Mouse (Mus musculus) embryonic stem cell, embryonic (primary cell): ENCODE measurements around the gene Dmrtc1c1.
"Not testable (repeated sequence)": the region's sequence is repeated elsewhere in the genome, so short reads cannot be mapped to it uniquely, and the experiment has no call there.

Experiments
- CTCF ChIA-PET, 4 experiments: fragments of 300-600 bp in 2 of 4; fragments of 350-600 bp in 2 of 4; sonication (Branson Sonifier 250); formaldehyde crosslinking; loops; one replicate each; lab custom pipeline; 2022; ENCODE audit warnings: inconsistent platforms in 2 of 4; lab: Charles Lee
- POLR2A ChIA-PET, 4 experiments: fragments of 300-600 bp in 2 of 4; fragments of 350-600 bp in 2 of 4; sonication (Branson Sonifier 250); formaldehyde crosslinking; loops; one replicate each; lab custom pipeline; 2022; ENCODE audit warnings: antibody characterized with exemption in 4 of 4, inconsistent platforms in 1 of 4; lab: Charles Lee

Dmrtc1c1 gene

DNA sequence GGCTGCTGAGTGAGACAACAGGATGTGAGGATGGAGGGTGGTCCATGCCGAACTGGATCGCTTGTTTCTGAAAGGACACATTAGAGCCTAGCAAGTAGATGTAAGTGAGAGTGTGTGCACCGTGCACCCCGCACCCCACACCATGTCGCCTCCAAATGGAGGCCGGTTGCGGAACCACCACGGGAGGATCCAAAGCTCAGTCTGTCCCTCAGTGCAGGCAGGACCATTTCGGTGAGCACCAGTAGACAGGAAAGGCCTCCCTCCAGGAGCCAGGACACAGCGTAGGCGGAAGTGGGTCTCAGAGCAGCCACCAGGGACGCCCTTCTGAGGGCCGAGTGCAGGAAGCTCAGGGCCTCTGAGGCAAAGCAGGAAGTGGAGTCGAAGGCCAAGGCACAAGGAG is at the start of gene Dmrtc1c1:
Gene Dmrtc1c1 (plus strand): TSS at position 301 of the 400 bp plus-strand sequence.
- CTCF ChIA-PET, POLR2A ChIA-PET: not testable (repeated sequence)

- ChIA-PET POLR2A (no interaction called here), CTCF (interaction anchor here in 1 of 4 experiments (0.5 kb wide), 1 partner anchor 71 kb away, joined by 3 read pairs; no protein-coding TSS in a partner anchor)
Observed at GRCm38 (mm10) chrX:102765878-102766277, 36.9 kb upstream of the Dmrtc1c1 start.

DNA sequence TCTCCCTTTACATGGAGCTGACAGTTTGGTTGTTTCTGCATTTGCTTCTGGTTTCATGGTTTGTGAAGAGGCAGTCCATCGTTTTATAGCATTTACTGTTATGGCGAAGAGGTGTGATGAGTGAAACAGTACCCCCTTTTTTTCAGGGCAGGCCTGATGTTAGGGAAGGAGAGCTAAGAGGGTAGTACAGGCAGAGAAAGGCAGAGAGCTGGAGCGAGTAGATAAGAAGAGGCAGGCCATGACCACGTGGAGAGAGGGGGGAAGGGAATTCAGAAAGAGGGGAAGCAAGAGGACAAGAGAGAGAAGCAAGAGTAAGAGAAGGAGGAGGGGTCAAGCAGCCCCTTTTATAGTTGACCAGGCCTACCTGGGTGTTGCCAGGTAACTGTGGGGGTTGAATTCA is 9.5 kb downstream of the Dmrtc1c1 start:
- ChIA-PET CTCF (no interaction called here), POLR2A (no interaction called here)

- POLR2A ChIA-PET, CTCF ChIA-PET: not testable (repeated sequence)
Observed at GRCm38 (mm10) chrX:102854516-102854915, 51.8 kb downstream of the Dmrtc1c1 start, which contains the start of gene Dmrtc1c2. Gene Dmrtc1c2, minus strand, starts transcription at chrX:102854616.
